Comparison of ENCODE assay signal across 12 mouse cellular contexts in genomic region chr17:50586834-50587233, GRCm38 (mm10).
"Had no signal": no experiment of that assay in that cellular context is flagged by ENCODE, and none has a peak within 500 bp of the region (broad histone marks: within the 10 kb centered on the region; RNA-seq: fewer than 3 reads in every experiment).

No protein-coding gene starts in this region.

- H3K4me3 ChIP-seq: limb, embryonic 13.5 days; midbrain, embryonic 12.5 days; myocyte; neural tube, embryonic 15.5 days had no signal

- H3K27ac ChIP-seq: kidney, postnatal 0 days; limb, embryonic 13.5 days; liver, embryonic 14.5 days; midbrain, embryonic 12.5 days; neural tube, embryonic 15.5 days had no signal

- DNase-seq: kidney, postnatal 36 days; left cerebral cortex, postnatal 4 days; lung, adult 18-20 months; right cerebral cortex, adult 18-20 months; right cerebral cortex, postnatal 25 days; thymus, postnatal 4 days had no signal
